Mouse (Mus musculus) granulocyte monocyte progenitor cell, adult 5-6 weeks (primary cell): ENCODE results near the gene Bub1b. TPM values are rescaled to one million over a fixed set of nuclear protein-coding genes. Genes with fewer than 3 reads are reported as not detected.
A peak's percentile ranks its signal among the peaks of the same experiment; 100 is the strongest.
"Not testable (repeated sequence)": the region's sequence is repeated elsewhere in the genome, so short reads cannot be mapped to it uniquely, and the experiment has no call there.

Source experiments
- ATAC-seq: replicated peaks from 2 replicates; pipeline ENCODE4 v1.8.0; 2016; ENCODE audit warnings: mild to moderate bottlenecking, moderate TSS enrichment, inconsistent platforms; ENCODE audit not compliant: poor library complexity, severe bottlenecking
- total RNA-seq, 2 experiments: library from RNA; stranded (forward) in 1 of 2; stranded (reverse) in 1 of 2; fragments of 200-712, 200-1000 nt in 1 of 2; fragments of >200 nt in 1 of 2; fragmentation: Nextera tagmentation in 1 of 2; gene quantifications; 2 replicates each; pipeline ENCODE4 v1.2.3; 2014 to 2017

Gene Bub1b
- total RNA-seq, 2 experiments from 2014 or later: 39.4 to 117 TPM

DNA sequence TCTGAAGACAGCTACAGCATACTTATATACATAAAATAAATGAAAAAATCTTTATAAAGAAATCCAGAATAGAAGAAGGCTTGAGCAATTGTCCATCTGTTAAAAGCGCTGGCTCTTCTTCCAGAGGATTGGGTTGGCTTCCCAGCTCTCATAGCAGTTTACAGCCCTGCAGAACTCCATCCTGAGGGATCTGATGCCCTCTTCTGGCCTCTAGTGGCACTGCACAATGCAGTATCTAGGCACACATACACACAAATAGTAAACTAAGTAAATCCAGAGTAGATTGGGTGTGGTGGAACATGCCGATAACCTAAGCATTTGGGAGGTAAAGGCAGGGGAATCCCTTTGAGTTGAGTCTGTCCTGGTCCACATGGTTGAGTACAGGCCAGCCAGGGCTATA, 8.0 kb downstream of the Bub1b start:
- peak; percentile 71 for ATAC-seq

DNA sequence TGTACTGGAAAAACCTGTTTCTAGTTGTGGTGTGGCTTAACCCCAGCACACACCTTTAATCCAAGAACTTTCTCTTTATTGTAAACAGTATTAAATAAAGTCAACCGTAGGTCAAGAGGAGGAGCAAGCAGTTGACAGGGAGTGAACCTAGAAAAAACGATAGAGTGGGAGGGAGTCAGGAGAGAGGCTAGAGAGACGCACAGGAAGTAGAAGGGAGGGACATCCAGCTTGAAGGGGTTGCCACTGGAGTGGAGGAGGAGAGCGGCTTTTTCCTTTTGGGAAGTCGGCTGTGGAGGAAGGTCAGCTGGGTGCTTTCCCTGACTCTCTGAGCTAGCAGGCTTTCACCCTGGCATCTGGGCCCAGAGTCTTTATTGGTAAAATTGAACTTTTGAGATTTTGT, 9.0 kb downstream of the Bub1b start:
- ATAC-seq: no peak

DNA sequence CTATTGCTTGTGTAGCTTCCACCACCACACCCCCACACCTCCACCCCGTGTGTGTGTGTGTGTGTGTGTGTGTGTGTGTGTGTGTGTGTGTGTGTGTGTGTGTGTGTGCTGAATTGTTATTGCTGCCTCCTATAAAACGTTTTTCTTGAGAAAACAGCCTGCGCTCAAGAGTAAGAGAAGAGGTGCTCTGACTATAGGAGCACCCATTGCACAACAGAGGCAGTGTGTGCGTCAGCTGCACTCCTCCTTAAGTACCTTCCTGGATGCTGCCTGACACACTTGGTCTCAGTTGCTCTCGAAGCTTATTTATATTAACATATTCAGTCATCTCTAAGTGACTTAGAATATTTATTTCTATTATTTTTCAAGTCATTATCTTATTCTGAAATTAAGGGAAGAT, 20.0 kb downstream of the Bub1b start:
- ATAC-seq: no peak

DNA sequence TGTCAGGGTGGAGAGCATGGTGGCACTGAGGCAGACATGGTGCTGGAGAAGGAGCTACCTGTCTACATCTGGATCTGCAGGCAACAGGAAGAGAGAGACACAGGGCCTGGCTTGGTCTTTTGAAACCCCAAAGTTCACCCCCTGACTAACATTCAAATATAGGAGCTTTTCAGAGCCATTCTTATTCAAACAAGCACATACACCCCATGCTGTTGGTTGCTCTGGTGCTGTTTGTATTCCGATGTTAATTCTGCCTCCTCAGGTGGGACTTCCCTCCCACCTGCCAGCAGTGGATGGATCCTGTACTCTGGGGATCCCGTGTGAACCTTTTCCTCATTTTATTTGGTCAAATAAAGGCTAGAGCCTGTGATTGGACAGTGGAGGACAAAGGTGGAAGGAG, 22.1 kb downstream of the Bub1b start:
- ATAC-seq: no peak

DNA sequence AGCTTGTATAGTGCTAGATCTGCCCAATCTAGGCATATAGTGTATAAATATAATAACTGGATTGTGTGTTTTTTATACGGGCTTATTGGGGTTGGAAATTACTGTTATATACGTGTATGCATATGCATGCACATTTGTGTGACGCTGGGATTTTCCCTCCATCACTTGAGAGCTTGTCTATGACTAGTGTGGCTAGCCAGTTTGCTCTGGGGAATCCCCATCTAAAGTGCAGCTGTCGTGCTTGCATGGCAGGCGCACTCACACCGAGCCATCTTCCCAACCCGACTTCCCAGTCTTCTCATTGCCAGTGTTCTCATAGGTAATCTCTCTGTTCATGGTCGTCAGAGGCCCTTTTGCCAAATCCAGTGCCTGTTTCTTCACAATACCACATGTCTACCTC, 22.6 kb downstream of the Bub1b start:
- ATAC-seq: no peak

DNA sequence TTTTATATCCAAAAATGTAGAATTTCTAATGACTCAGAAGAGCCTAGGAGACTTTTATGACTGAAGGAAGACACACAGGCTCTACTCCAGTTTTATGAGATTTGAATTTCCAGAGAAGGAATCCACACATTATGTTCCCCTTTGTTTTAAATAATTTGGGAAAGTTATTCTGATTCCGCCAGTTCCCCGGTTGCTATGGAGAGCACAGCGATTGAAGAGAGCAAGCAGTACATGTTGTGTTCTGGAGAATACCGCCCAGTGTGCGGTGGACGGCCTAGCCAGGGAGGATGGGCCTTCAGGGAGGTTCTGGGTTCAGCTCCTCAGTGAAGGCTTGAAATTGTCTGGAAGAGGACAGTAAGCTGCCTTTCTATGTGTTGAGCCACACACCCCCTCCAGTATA, 31.3 kb downstream of the Bub1b start:
- no peak for ATAC-seq

DNA sequence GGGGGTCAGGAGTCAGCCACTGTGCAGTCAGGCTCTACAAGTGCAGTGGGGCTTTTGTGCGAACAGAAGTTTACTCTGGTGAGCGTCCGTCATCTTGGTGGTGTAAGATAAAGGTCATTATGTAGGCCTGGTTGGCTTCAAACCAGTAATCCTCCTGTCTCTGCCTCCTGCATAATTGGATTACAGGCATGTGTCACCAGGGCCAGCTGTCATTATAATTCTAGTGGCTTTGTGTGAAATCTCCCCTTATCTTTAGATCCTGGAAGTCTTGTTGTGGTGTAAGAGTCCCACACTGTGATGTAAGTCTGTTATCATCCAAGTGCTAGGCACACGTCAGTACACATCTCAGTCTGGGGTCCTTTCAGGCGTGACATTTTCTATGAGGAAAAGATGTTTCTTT, 35.4 kb downstream of the Bub1b start:
- peak; percentile 23; the same call in 1 of the 2 replicates for ATAC-seq

DNA sequence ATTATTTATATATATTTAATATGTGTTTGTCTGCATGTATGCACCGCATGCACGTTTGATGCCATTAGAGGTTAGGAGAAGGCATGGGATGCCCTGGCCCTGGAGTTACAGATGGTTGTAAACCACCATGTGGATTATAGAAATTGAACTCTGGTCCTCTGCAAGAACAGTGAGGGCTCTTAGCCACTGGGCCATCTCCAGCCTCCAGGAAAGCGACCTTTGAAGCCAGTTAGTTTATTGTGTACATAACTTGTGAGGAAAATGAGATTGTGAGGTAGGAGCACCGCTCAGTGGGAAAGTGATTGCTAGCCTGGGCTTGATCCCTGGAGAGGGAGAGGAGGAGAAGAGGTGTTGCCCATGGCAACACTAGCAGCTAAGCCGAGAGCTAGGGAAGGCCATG, 39.2 kb downstream of the Bub1b start:
- ATAC-seq: no peak

DNA sequence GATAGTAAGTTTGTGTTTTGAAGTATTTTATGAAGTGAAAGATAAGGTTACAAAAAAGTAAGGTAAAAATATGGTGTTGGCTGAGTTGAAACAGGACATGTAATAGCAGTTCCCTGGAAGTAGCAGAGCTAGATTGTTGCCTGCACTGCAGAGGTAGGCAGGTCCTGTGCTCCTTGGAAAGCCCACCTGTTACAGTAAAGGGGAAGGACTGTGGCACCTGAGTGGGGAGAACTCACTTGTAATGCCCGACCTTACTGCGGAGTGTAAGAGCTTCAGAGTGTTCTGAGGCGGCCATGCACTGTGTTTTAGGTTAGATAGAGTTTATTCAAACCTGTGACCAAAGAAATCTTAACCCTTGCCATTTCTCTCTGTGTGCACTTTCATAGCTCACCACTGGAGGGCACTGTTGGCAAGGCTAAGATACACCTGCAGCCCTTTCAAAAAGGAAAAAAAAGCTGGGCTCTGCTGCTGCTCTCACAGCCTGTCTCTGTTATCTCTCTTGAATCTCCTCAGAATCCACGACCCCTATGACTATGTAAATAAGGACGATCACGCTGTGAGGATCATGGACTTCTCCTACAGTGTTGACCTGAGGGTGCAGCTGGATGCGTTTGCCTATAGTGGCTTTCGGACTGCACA, 40.0 kb downstream of the Bub1b start:
- peak; percentile 81 for ATAC-seq

DNA sequence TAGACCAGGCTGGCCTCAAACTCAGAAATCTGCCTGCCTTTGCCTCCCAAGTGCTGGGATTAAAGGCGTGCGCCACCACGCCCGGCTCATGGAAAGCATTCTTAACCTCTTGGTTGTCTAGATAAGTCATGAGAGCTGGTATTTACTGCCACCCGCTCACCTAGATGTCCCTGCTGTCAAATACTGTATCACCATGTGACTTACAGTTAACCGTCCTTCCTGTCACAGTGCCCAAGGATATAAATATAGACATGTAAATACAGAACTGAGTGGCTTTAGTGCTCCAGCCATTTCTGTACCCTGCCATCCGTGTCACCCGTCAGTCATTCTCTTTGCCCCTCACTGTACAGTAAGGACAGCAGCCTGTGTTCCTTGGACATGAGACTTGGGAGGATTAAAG, 40.7 kb downstream of the Bub1b start:
- ATAC-seq: no peak

DNA sequence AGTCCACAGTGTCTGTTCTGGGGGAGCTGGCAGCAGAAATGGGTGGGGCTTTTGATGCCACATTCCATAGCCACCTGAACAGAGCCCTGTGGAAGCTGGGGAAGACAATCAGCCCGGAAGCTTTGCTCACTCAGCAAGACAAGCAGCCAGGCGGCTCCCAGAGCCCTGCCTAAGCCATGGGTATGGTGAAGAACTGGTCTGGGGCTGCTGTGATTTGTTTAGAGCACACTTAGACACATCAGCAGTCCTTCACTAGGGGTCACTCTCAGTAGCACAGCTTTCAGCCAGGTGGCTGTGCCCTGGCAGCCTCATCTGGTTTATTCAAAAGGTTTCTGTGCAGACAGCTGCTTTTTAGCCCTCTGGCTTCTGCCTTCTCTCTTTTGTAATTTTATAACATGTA, 43.1 kb downstream of the Bub1b start:
- ATAC-seq: no peak

DNA sequence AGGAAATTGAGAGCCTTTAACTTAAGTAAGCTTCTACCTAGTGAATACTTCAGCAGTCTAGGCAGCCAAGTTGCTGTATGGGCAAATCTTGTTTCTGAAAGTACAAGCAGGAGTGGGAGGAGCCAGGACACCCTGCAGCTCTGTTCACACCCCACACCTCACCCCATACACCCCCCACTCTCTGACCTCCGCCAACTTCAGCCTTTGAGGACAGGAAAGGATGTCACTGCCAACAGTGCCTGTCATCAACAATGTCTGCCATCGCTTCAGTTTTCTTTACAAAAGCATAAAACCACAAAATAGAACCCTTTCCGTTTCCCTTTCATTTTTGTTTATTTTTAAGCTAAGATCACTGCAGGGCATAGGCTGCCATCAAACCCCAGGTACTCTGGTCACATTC, 44.4 kb downstream of the Bub1b start:
- ATAC-seq: no peak

DNA sequence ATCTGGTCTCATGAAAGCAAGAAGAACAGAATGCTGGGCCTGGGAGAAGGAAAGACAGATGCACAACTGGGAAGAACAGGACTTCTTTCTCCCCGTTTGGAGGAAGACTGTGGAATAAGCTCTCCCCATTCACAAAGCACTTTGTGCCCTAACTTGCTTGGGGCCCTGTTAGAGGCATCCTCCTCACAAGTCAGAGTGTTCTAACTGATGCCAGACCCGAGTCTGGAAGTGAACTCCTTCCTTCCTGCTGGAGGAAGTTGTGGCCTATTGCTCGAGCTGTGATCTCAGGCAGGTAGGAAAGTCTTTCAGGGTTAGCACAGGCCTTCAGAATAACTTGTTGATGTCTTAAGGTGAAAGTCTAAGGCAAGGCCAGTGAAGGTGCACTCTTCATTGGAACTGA, 44.9 kb downstream of the Bub1b start:
- ATAC-seq: no peak

DNA sequence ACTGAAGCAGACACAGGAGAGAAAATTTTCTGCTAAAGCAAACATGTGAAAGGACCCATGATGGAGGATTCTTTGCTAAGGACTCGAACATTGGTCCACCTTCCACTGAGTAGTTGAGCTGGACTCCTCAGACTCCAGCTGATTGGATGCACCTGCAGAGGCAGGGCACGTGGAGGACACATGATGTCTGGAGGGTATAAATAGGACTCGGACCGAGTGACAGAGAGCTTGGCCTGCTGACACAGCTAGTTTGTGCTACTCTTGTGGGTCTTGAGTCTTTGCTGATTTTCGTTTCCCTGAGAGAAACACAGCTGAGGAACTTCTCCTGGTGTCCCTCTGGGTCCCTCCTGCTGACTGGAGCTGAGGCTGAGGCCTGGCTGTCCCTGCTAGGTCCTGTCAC, 48.7 kb downstream of the Bub1b start:
- no peak for ATAC-seq

DNA sequence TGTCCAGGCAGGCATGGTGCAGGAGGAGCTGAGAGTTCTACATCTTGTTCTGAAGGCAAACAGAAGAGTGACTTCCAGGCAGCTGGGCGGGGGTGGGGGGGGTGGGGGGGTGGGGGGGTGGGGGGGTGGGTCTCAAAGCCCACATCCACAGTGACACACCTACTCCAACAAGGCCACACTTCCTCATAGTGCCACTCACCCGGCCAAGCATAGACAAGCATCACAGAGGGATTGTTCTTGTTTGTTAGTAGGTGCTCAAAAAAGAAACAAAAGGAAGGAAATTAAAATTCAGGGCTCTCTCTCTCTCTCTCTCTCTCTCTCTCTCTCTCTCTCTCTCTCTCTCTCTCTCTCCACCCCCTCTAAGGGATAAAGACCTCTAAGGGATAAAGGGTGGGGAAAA, 52.7 kb downstream of the Bub1b start:
- not testable (repeated sequence) for ATAC-seq

DNA sequence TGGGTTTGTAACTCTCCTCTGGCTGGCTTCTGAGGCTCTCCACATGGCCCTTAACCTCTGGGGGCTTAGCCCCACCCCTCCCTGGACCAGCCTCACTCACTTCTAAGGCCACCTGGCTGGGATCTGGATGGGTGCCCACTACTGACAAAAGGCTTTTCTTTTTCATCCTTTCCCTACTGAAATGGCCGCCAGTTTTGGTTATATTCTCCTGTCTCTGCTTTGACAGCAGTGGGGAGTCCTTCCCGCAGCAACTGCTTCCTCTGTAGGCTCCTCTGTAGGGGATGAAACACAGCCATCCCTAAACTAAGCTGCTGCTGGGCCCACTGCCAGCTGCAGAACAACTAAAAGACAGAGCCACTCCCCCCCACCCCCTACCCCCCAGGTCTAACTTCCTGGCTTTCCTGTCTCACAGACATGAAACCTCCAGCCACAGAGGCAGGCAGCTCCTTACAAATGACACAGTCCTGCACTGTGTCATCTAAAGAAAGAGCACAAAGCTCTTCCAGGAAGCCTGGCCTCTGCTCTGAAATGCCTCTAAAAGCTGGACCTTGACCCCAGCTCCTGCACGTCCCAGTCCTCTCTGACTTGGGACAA, 58.8 kb downstream of the Bub1b start:
- ATAC-seq: no peak

DNA sequence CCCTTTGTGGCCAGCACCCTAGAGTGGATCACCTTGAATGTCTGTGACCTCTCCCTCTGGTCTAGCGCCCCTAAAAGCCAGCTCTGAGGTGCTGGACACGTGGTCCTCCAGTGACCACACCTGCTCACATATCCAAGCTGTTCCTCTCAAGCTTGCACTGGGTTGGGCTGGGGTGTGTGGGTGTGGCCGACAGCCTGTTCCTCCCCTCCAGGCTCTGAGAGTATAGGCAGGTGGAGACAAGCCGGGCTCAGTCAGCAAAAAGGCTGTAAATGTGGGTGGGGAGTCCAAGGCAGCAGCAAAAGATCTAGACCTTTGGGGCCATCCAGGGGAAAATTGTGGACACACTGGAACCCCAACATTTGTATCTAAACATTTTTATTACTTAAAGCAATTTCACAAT, 60.4 kb downstream of the Bub1b start:
- peak; percentile 34; the same call in 1 of the 2 replicates for ATAC-seq

DNA sequence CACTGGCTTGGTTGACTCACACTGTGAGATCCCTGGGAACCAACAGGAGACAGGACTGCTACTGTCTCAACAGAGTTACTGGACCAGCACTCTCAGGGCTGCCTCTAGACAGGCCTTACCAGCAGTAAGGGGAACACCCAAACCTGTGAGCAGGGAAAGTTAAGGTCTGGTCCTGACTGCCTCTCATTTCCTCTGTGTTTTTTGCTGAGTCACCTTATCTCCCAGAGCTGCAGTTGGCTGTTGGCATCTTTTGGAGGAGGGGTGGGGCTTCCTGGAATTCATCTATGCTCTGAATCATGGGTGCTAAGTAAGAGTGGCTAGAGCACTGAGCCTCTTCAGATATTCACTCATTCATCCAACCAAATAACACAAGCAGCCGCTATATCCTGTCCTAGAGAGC, 61.1 kb downstream of the Bub1b start:
- peak; percentile 38 for ATAC-seq

DNA sequence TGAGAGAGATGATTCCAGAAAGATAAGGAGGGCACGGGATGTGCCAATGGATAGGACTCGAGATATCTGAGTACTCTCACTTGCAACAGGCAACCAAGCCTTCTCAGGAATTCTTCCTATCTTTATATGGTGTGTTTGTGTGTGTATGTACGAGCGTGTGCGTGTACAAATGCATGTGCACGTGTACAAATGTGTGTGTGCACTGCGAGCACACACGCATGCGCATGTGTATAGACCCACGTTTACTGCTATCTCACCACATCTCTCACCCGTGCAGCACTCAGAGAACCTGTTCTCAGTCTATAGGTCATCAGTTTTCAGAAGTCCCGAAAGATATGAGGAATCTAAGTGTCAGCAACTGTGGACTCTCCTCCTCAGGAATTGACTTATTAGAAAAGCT, 61.5 kb downstream of the Bub1b start:
- no peak for ATAC-seq

DNA sequence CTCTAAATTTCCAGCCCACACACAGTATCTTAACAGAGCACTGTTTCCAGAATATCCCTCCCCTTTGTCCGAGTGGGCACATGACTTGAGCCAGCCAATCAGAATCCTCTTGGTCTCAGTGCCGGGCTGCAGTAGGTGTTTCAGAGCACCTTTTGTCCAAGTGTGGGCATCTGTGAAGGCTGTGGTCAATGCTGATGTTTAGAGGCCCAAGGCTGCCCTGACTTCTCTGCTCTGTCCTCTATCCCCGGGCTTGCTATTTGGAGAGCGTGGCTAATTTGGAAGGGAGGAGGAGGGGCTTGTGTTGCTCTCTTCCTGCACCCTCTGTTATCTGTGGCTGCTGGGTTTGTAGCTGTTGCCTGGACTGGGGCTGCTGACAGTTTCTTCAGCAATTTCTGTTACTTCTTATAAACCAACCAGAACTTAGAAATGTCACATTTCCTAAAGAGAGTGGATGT, 62.0 kb downstream of the Bub1b start:
- ATAC-seq: peak; percentile 42

DNA sequence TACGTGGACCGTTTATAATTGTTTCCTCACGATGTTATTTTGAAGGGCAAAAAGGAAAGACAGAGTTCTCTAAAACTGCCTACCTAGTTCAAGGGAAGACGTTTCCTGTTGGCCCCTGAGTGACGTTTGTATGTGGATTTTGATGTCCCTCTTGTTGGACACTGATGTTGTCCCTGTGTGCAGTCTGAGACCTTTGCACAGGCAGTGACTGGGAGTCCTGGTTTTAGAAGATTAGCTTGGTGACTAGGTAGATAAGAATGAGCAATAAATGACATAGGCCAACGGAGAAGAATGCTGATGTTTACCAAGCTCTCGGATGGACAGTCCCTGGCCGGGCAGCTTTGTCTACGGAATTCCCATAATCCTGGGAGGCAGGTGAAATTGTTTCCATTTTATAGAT, 63.9 kb downstream of the Bub1b start:
- ATAC-seq: no peak
